In genomic region chr11:100008336-100008735, GRCm38 (mm10) we compare ENCODE assay signal across 27 mouse cellular contexts. TPM values are rescaled to one million over a fixed set of nuclear protein-coding genes. Genes with fewer than 3 reads are reported as not detected.
"Had no signal": no experiment of that assay in that cellular context is flagged by ENCODE, and none has a peak within 500 bp of the region (broad histone marks: within the 10 kb centered on the region; RNA-seq: fewer than 3 reads in every experiment).

No protein-coding gene starts in this region.

- H3K36me3 ChIP-seq: liver, embryonic 15.5 days; lung, embryonic 15.5 days; midbrain, embryonic 13.5 days; midbrain, embryonic 15.5 days; neural tube, embryonic 12.5 days; stomach, embryonic 15.5 days had no signal

- H3K4me1 ChIP-seq: liver, embryonic 15.5 days; lung, embryonic 15.5 days; megakaryocyte, embryonic 14.5 days; midbrain, embryonic 13.5 days; midbrain, embryonic 15.5 days; neural tube, embryonic 12.5 days; stomach, embryonic 15.5 days had no signal

- H3K27ac ChIP-seq: liver, embryonic 15.5 days; lung, embryonic 15.5 days; macrophage; midbrain, embryonic 13.5 days; midbrain, embryonic 15.5 days; neural tube, embryonic 12.5 days; stomach, embryonic 15.5 days; stomach, postnatal 0 days had no signal

- H3K9ac ChIP-seq: liver, embryonic 15.5 days; liver, postnatal 0 days; lung, embryonic 15.5 days; midbrain, embryonic 13.5 days; midbrain, embryonic 15.5 days; neural tube, embryonic 12.5 days; stomach, embryonic 15.5 days had no signal

- H3K27me3 ChIP-seq: liver, embryonic 15.5 days; lung, embryonic 15.5 days; megakaryocyte, embryonic 14.5 days; midbrain, embryonic 13.5 days; midbrain, embryonic 15.5 days; neural tube, embryonic 12.5 days; stomach, embryonic 15.5 days had no signal

- H3K4me3 ChIP-seq: liver, embryonic 15.5 days; lung, embryonic 15.5 days; megakaryocyte, embryonic 14.5 days; midbrain, embryonic 13.5 days; midbrain, embryonic 15.5 days; neural tube, embryonic 12.5 days; stomach, embryonic 15.5 days had no signal

- DNase-seq: liver, postnatal 0 days; lung, adult 2 months; lung, postnatal 14 days; lung, postnatal 36 days; right cerebral cortex, postnatal 14 days; thymus, adult 2 months; thymus, postnatal 25 days; thymus, postnatal 4 days had no signal

RNA-seq across cellular contexts. Expression of gene Krt33a, which starts 7.7 kb away (rescaled TPM):
- total RNA-seq: megakaryocyte progenitor cell, adult 5-6 weeks; midbrain, postnatal 0 days; monocyte, adult 5-6 weeks; neutrophil, adult 5-6 weeks had no signal
- polyA plus RNA-seq: liver, embryonic 15.5 days; liver, postnatal 0 days; lung, adult 2 months; lung, embryonic 15.5 days; macrophage; midbrain, embryonic 11.5 days; midbrain, embryonic 13.5 days; midbrain, embryonic 15.5 days; midbrain, postnatal 0 days; neural tube, embryonic 12.5 days; neural tube, embryonic 14.5 days; spleen, adult 2 months; testis, adult 2 months had no signal

RNA-seq across cellular contexts. Expression of gene Krtap17-1, which starts 14.5 kb away (rescaled TPM):
- total RNA-seq: megakaryocyte progenitor cell, adult 5-6 weeks; monocyte, adult 5-6 weeks; neutrophil, adult 5-6 weeks had no signal
- polyA plus RNA-seq: liver, embryonic 15.5 days; liver, postnatal 0 days; macrophage; midbrain, embryonic 11.5 days; neural tube, embryonic 12.5 days; spleen, adult 2 months; stomach, embryonic 15.5 days; urinary bladder, adult 2 months had no signal

RNA-seq across cellular contexts. Expression of gene Krt33b, which starts 21.3 kb away (rescaled TPM):
- total RNA-seq: megakaryocyte progenitor cell, adult 5-6 weeks; midbrain, postnatal 0 days; monocyte, adult 5-6 weeks; neutrophil, adult 5-6 weeks had no signal
- polyA plus RNA-seq: liver, embryonic 15.5 days; liver, postnatal 0 days; lung, adult 2 months; lung, embryonic 15.5 days; macrophage; midbrain, embryonic 11.5 days; midbrain, embryonic 13.5 days; midbrain, embryonic 15.5 days; neural tube, embryonic 12.5 days; neural tube, embryonic 14.5 days; spleen, adult 2 months; stomach, embryonic 15.5 days; stomach, postnatal 0 days; testis, adult 2 months; urinary bladder, adult 2 months had no signal

RNA-seq across cellular contexts. Expression of gene Krtap16-1, which starts 21.9 kb away (rescaled TPM):
- total RNA-seq: megakaryocyte progenitor cell, adult 5-6 weeks; midbrain, postnatal 0 days; monocyte, adult 5-6 weeks; neutrophil, adult 5-6 weeks had no signal
- polyA plus RNA-seq: liver, embryonic 15.5 days; liver, postnatal 0 days; lung, adult 2 months; lung, embryonic 15.5 days; lung, postnatal 0 days; macrophage; midbrain, embryonic 11.5 days; midbrain, embryonic 13.5 days; midbrain, embryonic 15.5 days; midbrain, postnatal 0 days; neural tube, embryonic 12.5 days; spleen, adult 2 months; stomach, embryonic 15.5 days; thymus, adult 2 months; urinary bladder, adult 2 months had no signal

RNA-seq across cellular contexts. Expression of gene Krtap29-1, which starts 29.5 kb away (rescaled TPM):
- total RNA-seq: megakaryocyte progenitor cell, adult 5-6 weeks; midbrain, postnatal 0 days; monocyte, adult 5-6 weeks; neutrophil, adult 5-6 weeks had no signal
- polyA plus RNA-seq: liver, embryonic 15.5 days; liver, postnatal 0 days; lung, adult 2 months; lung, embryonic 15.5 days; lung, postnatal 0 days; macrophage; midbrain, embryonic 11.5 days; midbrain, embryonic 13.5 days; midbrain, embryonic 15.5 days; midbrain, postnatal 0 days; neural tube, embryonic 12.5 days; neural tube, embryonic 14.5 days; spleen, adult 2 months; stomach, embryonic 15.5 days; stomach, postnatal 0 days; testis, adult 2 months; thymus, adult 2 months; urinary bladder, adult 2 months had no signal
